Mouse (Mus musculus): Measurements from ENCODE around the gene Raph1.
"Not testable (repeated sequence)": the region's sequence is repeated elsewhere in the genome, so short reads cannot be mapped to it uniquely, and the experiment has no call there.

Raph1 gene

DNA sequence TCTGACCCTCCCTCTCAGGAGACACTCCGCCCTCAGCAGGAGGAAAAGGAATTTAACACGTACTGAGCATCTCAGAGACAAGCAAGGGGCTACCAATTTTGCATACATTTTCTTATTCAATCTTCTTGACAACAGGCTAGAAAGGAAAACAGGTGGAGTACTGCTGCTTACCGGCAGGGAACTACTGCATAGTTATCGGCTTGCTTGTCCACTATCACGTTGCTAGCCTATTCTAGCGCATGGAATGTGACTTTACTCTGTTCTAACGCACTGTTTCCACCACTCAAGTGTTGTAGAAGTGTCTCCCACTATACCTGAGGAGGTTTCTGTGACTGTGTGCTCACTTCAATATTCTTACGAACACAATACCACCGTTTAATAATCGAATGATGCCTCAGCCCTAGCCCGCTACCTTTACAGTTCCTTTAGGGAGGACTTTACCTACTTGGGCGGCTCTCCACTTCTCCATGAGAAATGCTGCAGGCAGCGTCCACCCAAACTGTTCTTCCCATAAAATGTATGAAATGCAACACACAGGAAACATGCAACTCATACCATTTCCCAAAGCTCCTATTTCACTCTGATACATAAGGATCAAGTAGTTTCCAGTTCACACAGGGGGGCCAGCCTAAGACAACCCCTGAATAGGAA, 1.5 kb downstream of the Raph1 start:
- no peak for DNase-seq (ENCODE audit: low spot score)

DNA sequence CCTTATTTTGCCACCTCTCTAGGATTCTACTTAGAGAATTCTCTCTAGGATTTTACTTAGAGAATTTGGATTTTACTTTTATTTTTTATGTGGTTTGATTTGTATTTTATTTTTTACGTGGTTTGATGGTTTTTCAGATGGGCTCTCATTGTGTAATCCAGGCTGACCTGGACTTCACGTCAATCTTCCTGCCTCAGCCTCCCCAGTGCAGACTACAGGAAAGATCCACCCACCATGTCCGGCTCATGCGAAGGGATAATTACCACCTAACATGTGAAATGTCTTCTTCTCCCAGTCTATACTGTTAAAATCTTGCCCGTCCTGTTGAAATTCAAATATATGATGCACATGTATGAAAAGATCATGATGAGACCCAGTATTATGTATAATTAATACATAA, 2.2 kb downstream of the Raph1 start:
- DNase-seq (ENCODE audit: low spot score): no peak

DNA sequence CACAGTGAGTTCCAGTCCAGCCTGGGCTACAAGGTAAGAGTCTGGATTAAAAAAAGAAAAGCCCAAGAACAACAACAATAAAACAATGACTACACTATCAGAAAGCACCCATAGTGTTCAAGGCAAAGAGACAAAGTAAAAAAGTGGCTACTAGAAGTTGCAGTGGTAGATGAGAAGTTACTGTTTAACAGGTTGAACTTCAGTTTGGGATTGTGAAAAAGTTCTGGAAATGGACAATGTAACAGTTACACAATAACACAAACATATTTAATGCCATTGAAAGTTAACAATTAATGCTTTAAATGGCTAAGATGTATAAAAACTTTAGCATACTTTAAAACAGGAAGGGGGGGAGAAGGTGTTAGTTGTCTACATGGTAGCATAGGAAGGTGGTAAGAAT, 3.9 kb downstream of the Raph1 start:
- DNase-seq (ENCODE audit: low spot score): no peak

DNA sequence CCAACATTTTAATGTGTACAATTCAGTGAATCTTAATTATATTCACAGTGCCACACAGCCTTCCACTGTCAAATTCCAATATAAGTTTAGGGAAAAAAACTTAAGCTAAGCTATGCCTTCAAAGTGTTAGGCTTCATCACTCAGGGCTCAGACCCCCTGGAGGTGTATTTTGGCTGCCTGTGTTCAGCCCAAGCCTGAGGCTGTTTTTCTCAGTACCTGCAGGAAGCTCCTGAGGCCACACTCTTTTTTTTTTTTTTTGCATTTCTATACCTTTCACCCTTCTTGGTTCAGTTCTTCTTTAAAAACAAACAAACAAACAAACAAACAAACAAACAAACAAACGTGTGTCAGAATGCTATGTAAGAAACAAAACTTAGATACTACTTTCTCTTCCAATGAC, 23.2 kb downstream of the Raph1 start:
- DNase-seq (ENCODE audit: low spot score): no peak

- DNase-seq (ENCODE audit: low spot score): no peak
Observed at GRCm38 (mm10) chr1:60539272-60539671, 27.6 kb downstream of the Raph1 start.

GRCm38 (mm10) chr1:60534932-60535331, 32.0 kb downstream of the Raph1 start:
- DNase-seq (ENCODE audit: low spot score): no peak

DNA sequence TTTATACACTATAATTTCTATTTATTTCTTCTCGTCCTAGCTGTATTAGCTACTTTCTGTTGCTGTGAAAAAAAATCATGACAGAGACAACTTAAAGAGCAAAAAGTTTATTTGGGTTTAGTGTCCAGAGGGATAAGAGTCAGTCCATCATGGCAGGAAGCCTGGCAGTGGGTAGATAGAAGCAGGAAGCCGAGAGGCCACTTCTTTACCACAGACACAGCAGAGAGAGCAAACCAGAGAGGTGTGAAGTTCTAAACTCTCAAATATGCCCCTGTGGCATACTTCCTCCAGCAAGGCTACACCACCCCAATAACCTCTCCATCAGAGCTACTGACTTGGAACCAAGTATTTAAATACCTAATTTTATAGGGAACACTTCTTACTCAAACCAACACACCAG, 36.3 kb downstream of the Raph1 start:
- no peak for DNase-seq (ENCODE audit: low spot score)

- no peak for DNase-seq (ENCODE audit: low spot score)
Observed at GRCm38 (mm10) chr1:60530107-60530506, 36.8 kb downstream of the Raph1 start.

- no peak for DNase-seq (ENCODE audit: low spot score)
Observed at GRCm38 (mm10) chr1:60510584-60510983, 56.3 kb downstream of the Raph1 start.

- DNase-seq (ENCODE audit: low spot score): no peak
Observed at GRCm38 (mm10) chr1:60503456-60503855, 63.4 kb downstream of the Raph1 start.

DNA sequence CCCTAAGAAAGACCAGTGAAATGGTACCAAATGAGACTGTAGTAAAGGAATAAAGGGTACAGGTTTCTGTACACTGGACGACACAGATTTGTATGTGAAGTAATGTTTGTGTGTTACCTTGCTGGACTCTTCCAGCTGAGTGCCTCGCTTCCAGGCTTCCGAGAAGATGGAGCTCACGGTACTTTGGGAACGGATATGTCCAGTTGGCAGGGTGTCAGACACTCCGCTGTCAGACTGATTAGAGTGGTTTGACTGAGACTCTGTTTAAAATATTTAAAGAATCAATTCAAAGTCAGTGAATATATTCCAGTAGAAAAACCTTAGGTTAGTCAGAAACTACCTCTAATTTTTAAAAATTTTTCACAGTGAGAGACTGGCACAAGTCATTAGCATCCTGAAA, 73.5 kb downstream of the Raph1 start:
- no peak for DNase-seq (ENCODE audit: low spot score)

GRCm38 (mm10) chr1:60492404-60492803, 74.5 kb downstream of the Raph1 start:
- DNase-seq (ENCODE audit: low spot score): no peak

DNA sequence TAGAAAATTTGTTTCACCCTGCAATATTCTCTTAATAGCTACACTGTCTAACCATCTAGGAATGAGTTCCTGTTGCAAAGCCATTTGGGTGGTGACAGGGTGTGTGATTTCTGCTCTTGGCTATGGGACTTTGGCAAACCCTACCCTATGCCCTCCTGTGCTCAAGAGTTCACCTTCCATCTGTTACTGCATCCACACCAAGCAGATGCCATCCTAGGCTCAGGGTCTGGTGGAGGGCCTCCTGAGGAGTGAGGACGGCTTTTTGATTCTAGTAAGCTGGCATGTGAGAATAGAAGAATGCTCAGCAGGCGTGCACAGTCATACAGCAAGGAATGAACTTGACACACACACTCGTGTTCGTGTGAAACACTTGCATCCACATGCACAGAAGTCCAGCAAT, 76.4 kb downstream of the Raph1 start:
- DNase-seq (ENCODE audit: low spot score): no peak

DNA sequence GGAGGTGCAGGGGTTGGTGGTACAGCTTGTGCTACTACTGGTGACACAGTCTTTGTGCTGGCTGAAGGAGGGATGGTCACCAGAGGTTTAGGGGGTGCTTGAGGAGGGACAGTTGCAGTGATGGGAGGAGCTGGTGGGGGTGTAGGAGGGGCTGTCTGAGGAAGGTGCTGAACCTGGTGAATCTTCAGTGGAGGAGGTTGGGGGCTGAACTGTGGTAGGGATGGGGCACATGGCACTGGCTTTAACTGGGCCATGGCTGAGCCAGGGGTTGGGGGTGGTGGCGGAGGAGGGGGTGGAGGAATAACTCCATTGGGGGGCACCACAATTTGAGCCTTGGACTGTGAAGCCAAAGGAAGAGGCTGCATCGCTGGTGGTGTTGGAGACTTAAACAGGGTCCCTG, 77.2 kb downstream of the Raph1 start:
- DNase-seq (ENCODE audit: low spot score): no peak

DNA sequence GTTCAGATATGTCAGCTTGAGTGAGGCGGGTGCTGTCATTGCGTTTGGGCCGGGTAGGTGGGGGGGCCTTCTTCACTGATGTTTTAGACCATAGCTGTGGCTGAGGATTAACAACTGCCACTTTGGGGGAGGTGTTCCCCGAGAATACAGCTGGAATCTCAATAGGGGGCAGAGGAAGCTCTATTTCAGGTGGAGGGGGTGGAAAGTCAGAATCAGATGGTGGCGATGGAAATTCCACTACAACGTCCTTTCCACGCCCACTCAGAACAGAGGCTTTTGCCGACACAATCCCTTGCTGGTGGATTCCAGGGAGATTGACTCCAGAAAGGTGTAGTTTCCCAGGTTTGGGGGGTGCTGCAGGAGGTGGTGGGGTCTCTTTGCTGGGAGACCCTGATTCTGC, 78.3 kb downstream of the Raph1 start:
- DNase-seq (ENCODE audit: low spot score): no peak

DNA sequence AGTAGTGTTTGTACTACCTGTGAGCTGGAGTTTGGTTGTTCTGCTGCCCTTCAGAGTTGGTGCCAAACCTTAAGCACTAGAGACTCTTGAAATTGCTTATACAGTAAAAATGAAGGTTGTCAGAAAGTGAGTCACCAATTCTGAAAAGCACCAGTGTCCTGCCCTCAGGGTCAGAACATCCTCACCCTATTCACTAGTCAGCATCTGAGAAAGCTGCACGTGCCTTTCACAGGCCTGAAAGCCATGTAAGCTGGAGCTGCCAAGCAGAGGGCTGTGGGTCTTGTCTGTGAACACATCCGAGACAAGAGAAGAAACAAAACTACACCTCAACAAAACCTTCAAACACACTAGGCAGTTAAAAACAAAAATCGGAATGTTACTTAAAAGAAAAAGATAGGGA, 81.3 kb downstream of the Raph1 start:
- no peak for DNase-seq (ENCODE audit: low spot score)

DNA sequence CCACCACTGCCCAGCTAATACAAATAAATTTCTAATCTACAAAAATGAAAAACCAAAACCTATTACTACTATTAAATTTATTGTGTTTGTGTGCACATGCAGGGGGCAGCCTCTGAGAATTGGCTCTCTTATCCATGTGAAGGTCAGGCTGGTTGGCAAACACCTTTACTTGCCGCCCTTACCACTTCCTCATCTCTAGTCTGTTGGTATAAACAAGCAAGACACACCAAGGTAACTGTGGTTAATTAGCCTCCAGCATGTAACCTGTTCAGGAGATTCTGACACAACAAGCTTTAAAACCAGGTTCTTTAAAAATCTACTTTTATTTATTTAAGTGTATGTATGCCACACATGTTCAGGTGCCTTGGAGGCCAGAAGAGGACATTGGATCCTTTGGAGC, 84.0 kb downstream of the Raph1 start:
- DNase-seq (ENCODE audit: low spot score): no peak

- DNase-seq (ENCODE audit: low spot score): no peak
Observed at GRCm38 (mm10) chr1:60481561-60481960, 85.3 kb downstream of the Raph1 start.

DNA sequence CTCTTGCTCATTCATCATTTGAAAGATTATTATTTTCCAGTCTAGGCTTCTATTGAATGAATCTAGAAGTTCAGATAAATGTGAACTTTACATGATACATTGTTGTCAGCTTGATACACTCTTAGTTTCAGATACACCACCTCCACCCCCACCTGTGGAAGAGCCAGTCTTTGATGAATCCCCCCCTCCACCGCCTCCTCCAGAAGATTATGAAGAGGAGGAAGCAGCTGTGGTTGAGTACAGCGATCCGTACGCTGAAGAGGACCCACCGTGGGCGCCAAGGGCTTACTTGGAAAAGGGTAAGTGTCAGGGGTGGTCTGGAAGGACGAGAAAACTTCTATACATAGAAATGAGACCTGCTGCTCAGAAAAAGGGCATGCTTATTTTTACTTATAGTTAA, 96.4 kb downstream of the Raph1 start:
- DNase-seq (ENCODE audit: low spot score): no peak

GRCm38 (mm10) chr1:60469491-60469890, 97.4 kb downstream of the Raph1 start:
- no peak for DNase-seq (ENCODE audit: low spot score)

- DNase-seq (ENCODE audit: low spot score): no peak
Observed at GRCm38 (mm10) chr1:60460623-60461022, 106.3 kb downstream of the Raph1 start.

GRCm38 (mm10) chr1:60449896-60450295, 117.0 kb downstream of the Raph1 start:
- no peak for DNase-seq (ENCODE audit: low spot score)

GRCm38 (mm10) chr1:60447067-60447466, 119.8 kb downstream of the Raph1 start:
- DNase-seq (ENCODE audit: low spot score): no peak

DNA sequence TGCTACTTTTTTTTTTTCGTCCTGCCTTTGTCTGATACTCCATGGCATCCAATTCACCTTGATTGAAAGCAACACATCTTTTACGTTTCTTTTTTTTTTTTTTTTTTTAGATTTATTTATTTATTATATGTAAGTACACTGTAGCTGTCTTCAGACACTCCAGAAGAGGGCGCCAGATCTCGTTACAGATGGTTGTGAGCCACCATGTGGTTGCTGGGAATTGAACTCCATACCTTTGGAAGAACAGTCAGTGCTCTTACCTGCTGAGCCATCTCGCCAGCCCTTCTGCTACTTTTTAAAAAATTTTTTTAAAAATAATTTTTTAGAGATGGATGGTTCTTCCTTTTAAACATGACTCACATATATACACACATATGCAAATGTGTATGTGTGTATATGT, 125.5 kb downstream of the Raph1 start:
- DNase-seq (ENCODE audit: low spot score): not testable (repeated sequence)

GRCm38 (mm10) chr1:60432497-60432896, 134.4 kb downstream of the Raph1 start:
- no peak for DNase-seq (ENCODE audit: low spot score)
